Mouse (Mus musculus): ENCODE results near the gene Tmem182. TPM values are rescaled to one million over a fixed set of nuclear protein-coding genes. Genes with fewer than 3 reads are reported as not detected.

Tmem182 gene
- polyA plus RNA-seq, 1 experiment from 2014 or later, result 0.16 TPM

- H3K4me2 ChIP-seq (replicated peaks; ENCODE audit: low read depth), result no peak overlapping the region
- H3K27me3 ChIP-seq (replicated peaks; ENCODE audit: control insufficient read depth, insufficient read depth, low read length), result no peaks in the 10 kb centered on the region
- no peak overlapping the region for H3K27ac ChIP-seq (ENCODE audit: low read depth, low read length)
- H3K4me3 ChIP-seq (ENCODE audit: low read depth, low read length), result no peak overlapping the region
- no peak for TF ChIP-seq CTCF (IDR thresholded peaks at IDR 0.05; ENCODE audit: low read depth)
- H3K9ac ChIP-seq (ENCODE audit: low read depth, low read length), result no peak overlapping the region
- H3K36me3 ChIP-seq (ENCODE audit: control insufficient read depth, insufficient read depth), result no peaks in the 10 kb centered on the region
- 91% methylated on average over 12 of the region's 12 CpGs for WGBS
- no peak for ATAC-seq
- H3K9me3 ChIP-seq (ENCODE audit: control insufficient read depth), result no peaks in the 10 kb centered on the region
- H3K4me1 ChIP-seq (replicated peaks; ENCODE audit: control insufficient read depth, insufficient read depth, low read length), result no peaks in the 10 kb centered on the region
Observed at GRCm38 (mm10) chr1:40804118-40804517, 1.3 kb upstream of the Tmem182 start.

GRCm38 (mm10) chr1:40805891-40806290, 490 bp downstream of the Tmem182 start:
- Histone ChIP-seq H3K9ac (ENCODE audit: low read depth, low read length) (no peak overlapping the region), H3K27me3 (replicated peaks; ENCODE audit: control insufficient read depth, insufficient read depth, low read length) (no peaks in the 10 kb centered on the region), H3K4me3 (ENCODE audit: low read depth, low read length) (no peak overlapping the region), H3K4me2 (replicated peaks; ENCODE audit: low read depth) (no peak overlapping the region), H3K4me1 (replicated peaks; ENCODE audit: control insufficient read depth, insufficient read depth, low read length) (no peaks in the 10 kb centered on the region), H3K36me3 (ENCODE audit: control insufficient read depth, insufficient read depth) (no peaks in the 10 kb centered on the region), H3K9me3 (ENCODE audit: control insufficient read depth) (no peaks in the 10 kb centered on the region), H3K27ac (ENCODE audit: low read depth, low read length) (no peak overlapping the region)
- 88% methylated on average over 11 of the region's 11 CpGs for WGBS
- ATAC-seq, result no peak
- no peak for TF ChIP-seq CTCF (IDR thresholded peaks at IDR 0.05; ENCODE audit: low read depth)

GRCm38 (mm10) chr1:40808643-40809042, 3.2 kb downstream of the Tmem182 start:
- WGBS, result 77% methylated on average over 3 of the region's 3 CpGs

GRCm38 (mm10) chr1:40815071-40815845, 9.9 kb downstream of the Tmem182 start:
- Histone ChIP-seq H3K27ac (ENCODE audit: low read depth, low read length) (no peak overlapping the region), H3K9ac (ENCODE audit: low read depth, low read length) (no peak overlapping the region), H3K9me3 (ENCODE audit: control insufficient read depth) (no peaks in the 10 kb centered on the region), H3K36me3 (ENCODE audit: control insufficient read depth, insufficient read depth) (no peaks in the 10 kb centered on the region), H3K27me3 (replicated peaks; ENCODE audit: control insufficient read depth, insufficient read depth, low read length) (no peaks in the 10 kb centered on the region), H3K4me3 (ENCODE audit: low read depth, low read length) (no peak overlapping the region), H3K4me2 (replicated peaks; ENCODE audit: low read depth) (peak overlapping the region; percentile 43), H3K4me1 (replicated peaks; ENCODE audit: control insufficient read depth, insufficient read depth, low read length) (no peaks in the 10 kb centered on the region)
- ATAC-seq, result peak; percentile 59
- WGBS, result 49% methylated on average over 16 of the region's 16 CpGs
- TF ChIP-seq CTCF (IDR thresholded peaks at IDR 0.05; ENCODE audit: low read depth), result no peak

More at GRCm38 (mm10) chr1:40808643-40809042, 3.2 kb downstream of the Tmem182 start:
- no peak overlapping the region for H3K27ac ChIP-seq (ENCODE audit: low read depth, low read length)
- no peak for TF ChIP-seq CTCF (IDR thresholded peaks at IDR 0.05; ENCODE audit: low read depth)
- no peaks in the 10 kb centered on the region for H3K9me3 ChIP-seq (ENCODE audit: control insufficient read depth)
- no peak overlapping the region for H3K4me2 ChIP-seq (replicated peaks; ENCODE audit: low read depth)
- no peak overlapping the region for H3K4me3 ChIP-seq (ENCODE audit: low read depth, low read length)
- no peak overlapping the region for H3K9ac ChIP-seq (ENCODE audit: low read depth, low read length)
- ATAC-seq, result no peak
- no peaks in the 10 kb centered on the region for H3K27me3 ChIP-seq (replicated peaks; ENCODE audit: control insufficient read depth, insufficient read depth, low read length)
- no peaks in the 10 kb centered on the region for H3K36me3 ChIP-seq (ENCODE audit: control insufficient read depth, insufficient read depth)
- no peaks in the 10 kb centered on the region for H3K4me1 ChIP-seq (replicated peaks; ENCODE audit: control insufficient read depth, insufficient read depth, low read length)

DNA sequence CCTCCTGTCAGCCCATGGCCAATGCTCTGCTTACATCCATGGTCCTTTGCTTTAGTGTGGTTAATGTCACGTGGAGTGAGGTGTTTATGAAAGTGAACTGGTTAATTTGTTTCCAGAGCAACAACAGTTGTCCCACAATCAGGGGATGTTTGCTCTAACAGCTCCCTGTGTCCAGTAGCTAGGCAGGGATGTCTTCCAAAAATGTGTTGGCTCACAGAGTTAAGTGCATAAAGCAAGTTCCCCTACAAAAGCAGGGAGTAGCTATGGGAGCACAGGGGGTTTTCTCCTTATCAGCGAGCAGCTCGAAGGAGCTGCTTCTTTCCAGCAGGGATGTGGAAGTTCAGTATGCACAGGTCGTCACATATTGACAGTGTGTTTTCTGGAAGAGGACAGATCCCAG, 19.1 kb downstream of the Tmem182 start:
- no peak overlapping the region for H3K4me3 ChIP-seq (ENCODE audit: low read depth, low read length)
- H3K9ac ChIP-seq (ENCODE audit: low read depth, low read length), result no peak overlapping the region
- ATAC-seq, result no peak
- WGBS, result 63% methylated on average over 4 of the region's 4 CpGs
- H3K4me1 ChIP-seq (replicated peaks; ENCODE audit: control insufficient read depth, insufficient read depth, low read length), result no peaks in the 10 kb centered on the region
- H3K27me3 ChIP-seq (replicated peaks; ENCODE audit: control insufficient read depth, insufficient read depth, low read length), result no peaks in the 10 kb centered on the region
- no peak overlapping the region for H3K27ac ChIP-seq (ENCODE audit: low read depth, low read length)
- TF ChIP-seq CTCF (IDR thresholded peaks at IDR 0.05; ENCODE audit: low read depth), result no peak
- H3K4me2 ChIP-seq (replicated peaks; ENCODE audit: low read depth), result no peak overlapping the region
- no peaks in the 10 kb centered on the region for H3K36me3 ChIP-seq (ENCODE audit: control insufficient read depth, insufficient read depth)
- no peaks in the 10 kb centered on the region for H3K9me3 ChIP-seq (ENCODE audit: control insufficient read depth)

DNA sequence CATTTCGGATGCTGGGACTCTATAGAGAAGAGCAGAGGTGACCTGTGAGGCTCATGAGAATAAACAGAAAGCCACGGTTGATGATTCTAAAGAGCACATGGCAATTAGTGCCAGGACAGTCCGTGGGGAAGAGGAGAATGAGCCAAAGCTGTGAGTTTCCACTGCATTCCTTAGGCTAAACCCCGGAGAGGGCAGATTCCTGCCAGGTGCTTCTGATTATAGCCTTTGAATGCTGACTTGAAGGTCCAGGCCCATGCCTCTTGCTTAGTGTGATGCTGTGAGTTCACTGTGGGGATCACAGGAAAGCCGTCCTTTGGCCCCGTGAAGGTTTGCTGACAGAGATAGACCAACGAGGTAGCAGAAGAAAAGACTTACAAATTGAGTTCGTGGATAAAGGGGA, 19.5 kb downstream of the Tmem182 start:
- no peak for TF ChIP-seq CTCF (IDR thresholded peaks at IDR 0.05; ENCODE audit: low read depth)
- no peaks in the 10 kb centered on the region for H3K36me3 ChIP-seq (ENCODE audit: control insufficient read depth, insufficient read depth)
- H3K4me3 ChIP-seq (ENCODE audit: low read depth, low read length), result no peak overlapping the region
- WGBS, result 70% methylated on average over 8 of the region's 8 CpGs
- no peak overlapping the region for H3K27ac ChIP-seq (ENCODE audit: low read depth, low read length)
- H3K4me1 ChIP-seq (replicated peaks; ENCODE audit: control insufficient read depth, insufficient read depth, low read length), result no peaks in the 10 kb centered on the region
- no peak overlapping the region for H3K9ac ChIP-seq (ENCODE audit: low read depth, low read length)
- H3K4me2 ChIP-seq (replicated peaks; ENCODE audit: low read depth), result no peak overlapping the region
- H3K27me3 ChIP-seq (replicated peaks; ENCODE audit: control insufficient read depth, insufficient read depth, low read length), result no peaks in the 10 kb centered on the region
- ATAC-seq, result no peak
- H3K9me3 ChIP-seq (ENCODE audit: control insufficient read depth), result no peaks in the 10 kb centered on the region

Data from intestine, postnatal 0 days (tissue).